Mouse (Mus musculus) C2C12 (cell line): ENCODE results near the gene Gjc2.

Experiments
- CTCF ChIP-seq: IDR thresholded peaks from one replicate; pipeline ENCODE4 v1.5.1; 2011; ENCODE audit not compliant: control insufficient read depth, insufficient read depth, insufficient read length
- MAX ChIP-seq: IDR thresholded peaks from one replicate; pipeline ENCODE4 v1.6.1; 2011; ENCODE audit warnings: mild to moderate bottlenecking, control low read depth

- TF ChIP-seq MAX (no peak), CTCF (no peak)
These were observed 39.3 kb upstream of the Gjc2 start for GRCm38 (mm10) chr11:59222306-59222705.
